Mouse (Mus musculus): Measurements from ENCODE around the gene Olfr49. TPM values are rescaled to one million over a fixed set of nuclear protein-coding genes. Genes with fewer than 3 reads are reported as not detected.

Olfr49 gene
- polyA plus RNA-seq, 1 experiment = not detected

- Histone ChIP-seq H3K27me3 (ENCODE audit: control insufficient read depth, insufficient read depth, low read length) (no peaks in the 10 kb centered on the region), H3K36me3 (ENCODE audit: control insufficient read depth, insufficient read depth, low read length) (peaks cover 12% of the 10 kb centered on the region), H3K4me1 (ENCODE audit: control insufficient read depth, insufficient read depth, insufficient read length, low read length) (no peaks in the 10 kb centered on the region), H3K27ac (ENCODE audit: insufficient read depth, low read depth, low read length) (no peak overlapping the region), H3K4me3 (ENCODE audit: low read depth, low read length) (no peak overlapping the region)
- TF ChIP-seq CTCF (IDR thresholded peaks at IDR 0.05; ENCODE audit: extremely low read depth, insufficient read length, insufficient replicate concordance, low read depth, low read length) (no peak), POLR2A (IDR thresholded peaks at IDR 0.05; ENCODE audit: low read depth, low read length) (no peak)
- WGBS = 89% methylated on average over 3 of the region's 3 CpGs
Measured at GRCm38 (mm10) chr14:54270413-54270812, 14.3 kb downstream of the Olfr49 start.

- Histone ChIP-seq H3K36me3 (ENCODE audit: control insufficient read depth, insufficient read depth, low read length) (peaks cover 21% of the 10 kb centered on the region), H3K4me3 (ENCODE audit: low read depth, low read length) (no peak overlapping the region), H3K4me1 (ENCODE audit: control insufficient read depth, insufficient read depth, insufficient read length, low read length) (no peaks in the 10 kb centered on the region), H3K27ac (ENCODE audit: insufficient read depth, low read depth, low read length) (no peak overlapping the region), H3K27me3 (ENCODE audit: control insufficient read depth, insufficient read depth, low read length) (no peaks in the 10 kb centered on the region)
- WGBS = 96% methylated on average over 3 of the region's 3 CpGs
- TF ChIP-seq POLR2A (IDR thresholded peaks at IDR 0.05; ENCODE audit: low read depth, low read length) = no peak
- TF ChIP-seq CTCF (IDR thresholded peaks at IDR 0.05; ENCODE audit: extremely low read depth, insufficient read length, insufficient replicate concordance, low read depth, low read length) = no peak
Measured at GRCm38 (mm10) chr14:54269566-54269965, 15.2 kb downstream of the Olfr49 start.

- Histone ChIP-seq H3K27me3 (ENCODE audit: control insufficient read depth, insufficient read depth, low read length) (no peaks in the 10 kb centered on the region), H3K27ac (ENCODE audit: insufficient read depth, low read depth, low read length) (no peak overlapping the region), H3K36me3 (ENCODE audit: control insufficient read depth, insufficient read depth, low read length) (peaks cover 28% of the 10 kb centered on the region), H3K4me3 (ENCODE audit: low read depth, low read length) (no peak overlapping the region), H3K4me1 (ENCODE audit: control insufficient read depth, insufficient read depth, insufficient read length, low read length) (no peaks in the 10 kb centered on the region)
- no peak for TF ChIP-seq POLR2A (IDR thresholded peaks at IDR 0.05; ENCODE audit: low read depth, low read length)
- TF ChIP-seq CTCF (IDR thresholded peaks at IDR 0.05; ENCODE audit: extremely low read depth, insufficient read length, insufficient replicate concordance, low read depth, low read length) = no peak
- 93% methylated on average over 10 of the region's 10 CpGs for WGBS
Measured at GRCm38 (mm10) chr14:54267966-54268365, 16.8 kb downstream of the Olfr49 start.

- WGBS = 93% methylated on average over 6 of the region's 6 CpGs
- H3K27ac ChIP-seq (ENCODE audit: insufficient read depth, low read depth, low read length) = no peak overlapping the region
- H3K4me3 ChIP-seq (ENCODE audit: low read depth, low read length) = no peak overlapping the region
- H3K27me3 ChIP-seq (ENCODE audit: control insufficient read depth, insufficient read depth, low read length) = no peaks in the 10 kb centered on the region
- H3K36me3 ChIP-seq (ENCODE audit: control insufficient read depth, insufficient read depth, low read length) = peaks cover 32% of the 10 kb centered on the region
- TF ChIP-seq POLR2A (IDR thresholded peaks at IDR 0.05; ENCODE audit: low read depth, low read length) (no peak), CTCF (IDR thresholded peaks at IDR 0.05; ENCODE audit: extremely low read depth, insufficient read length, insufficient replicate concordance, low read depth, low read length) (no peak)
- peaks cover under 1% of the 10 kb centered on the region; the same call in 1 of the 2 replicates for H3K4me1 ChIP-seq (ENCODE audit: control insufficient read depth, insufficient read depth, insufficient read length, low read length)
Measured at GRCm38 (mm10) chr14:54265951-54266350, 18.8 kb downstream of the Olfr49 start.

- 83% methylated on average over 10 of the region's 10 CpGs for WGBS
- H3K4me3 ChIP-seq (ENCODE audit: low read depth, low read length) = no peak overlapping the region
- H3K4me1 ChIP-seq (ENCODE audit: control insufficient read depth, insufficient read depth, insufficient read length, low read length) = peaks cover 8% of the 10 kb centered on the region; the same call in 1 of the 2 replicates
- no peaks in the 10 kb centered on the region for H3K27me3 ChIP-seq (ENCODE audit: control insufficient read depth, insufficient read depth, low read length)
- H3K27ac ChIP-seq (ENCODE audit: insufficient read depth, low read depth, low read length) = no peak overlapping the region
- H3K36me3 ChIP-seq (ENCODE audit: control insufficient read depth, insufficient read depth, low read length) = peaks cover 32% of the 10 kb centered on the region
- TF ChIP-seq POLR2A (IDR thresholded peaks at IDR 0.05; ENCODE audit: low read depth, low read length) (no peak), CTCF (IDR thresholded peaks at IDR 0.05; ENCODE audit: extremely low read depth, insufficient read length, insufficient replicate concordance, low read depth, low read length) (no peak)
Measured at GRCm38 (mm10) chr14:54265093-54265492, 19.6 kb downstream of the Olfr49 start.

- Histone ChIP-seq H3K4me3 (ENCODE audit: low read depth, low read length) (no peak overlapping the region), H3K36me3 (ENCODE audit: control insufficient read depth, insufficient read depth, low read length) (peaks cover 32% of the 10 kb centered on the region), H3K4me1 (ENCODE audit: control insufficient read depth, insufficient read depth, insufficient read length, low read length) (peaks cover 10% of the 10 kb centered on the region; the same call in 1 of the 2 replicates), H3K27me3 (ENCODE audit: control insufficient read depth, insufficient read depth, low read length) (no peaks in the 10 kb centered on the region), H3K27ac (ENCODE audit: insufficient read depth, low read depth, low read length) (no peak overlapping the region)
- WGBS = 94% methylated on average over 7 of the region's 7 CpGs
- TF ChIP-seq CTCF (IDR thresholded peaks at IDR 0.05; ENCODE audit: extremely low read depth, insufficient read length, insufficient replicate concordance, low read depth, low read length) (no peak), POLR2A (IDR thresholded peaks at IDR 0.05; ENCODE audit: low read depth, low read length) (no peak)
Measured at GRCm38 (mm10) chr14:54264231-54264630, 20.5 kb downstream of the Olfr49 start.

GRCm38 (mm10) chr14:54263099-54263498, 21.6 kb downstream of the Olfr49 start:
- Histone ChIP-seq H3K4me1 (ENCODE audit: control insufficient read depth, insufficient read depth, insufficient read length, low read length) (peaks cover 17% of the 10 kb centered on the region; the same call in 1 of the 2 replicates), H3K4me3 (ENCODE audit: low read depth, low read length) (no peak overlapping the region), H3K27ac (ENCODE audit: insufficient read depth, low read depth, low read length) (no peak overlapping the region), H3K36me3 (ENCODE audit: control insufficient read depth, insufficient read depth, low read length) (peaks cover 27% of the 10 kb centered on the region), H3K27me3 (ENCODE audit: control insufficient read depth, insufficient read depth, low read length) (no peaks in the 10 kb centered on the region)
- WGBS = 96% methylated on average over 6 of the region's 6 CpGs
- TF ChIP-seq CTCF (IDR thresholded peaks at IDR 0.05; ENCODE audit: extremely low read depth, insufficient read length, insufficient replicate concordance, low read depth, low read length) (no peak), POLR2A (IDR thresholded peaks at IDR 0.05; ENCODE audit: low read depth, low read length) (no peak)

All from small intestine, adult 2 months (tissue).